Mouse (Mus musculus) forebrain, embryonic 13.5 days (tissue): ENCODE measurements around the gene Mrps6. TPM values are rescaled to one million over a fixed set of nuclear protein-coding genes. Genes with fewer than 3 reads are reported as not detected.

Source experiments
- ATAC-seq: fragments of 200-750 bp; cut with Nextera tagmentation; 2 replicates; pipeline ENCODE4 v1.8.0; 2017
- H3K27ac ChIP-seq: fragments of 300-500 bp; sonication (generic); 2 replicates; pipeline ENCODE4 v1.5.1; 2015; ENCODE audit warnings: inconsistent platforms, mild to moderate bottlenecking, moderate library complexity
- H3K27me3 ChIP-seq: fragments of 300-500 bp; sonication (generic); 2 replicates; pipeline ENCODE4 v1.6.1; 2015; ENCODE audit warnings: mild to moderate bottlenecking, inconsistent platforms
- H3K36me3 ChIP-seq: fragments of 300-500 bp; sonication (generic); 2 replicates; pipeline ENCODE4 v1.6.1; 2015; ENCODE audit warnings: mild to moderate bottlenecking, inconsistent platforms; ENCODE audit not compliant: poor library complexity, severe bottlenecking
- H3K4me1 ChIP-seq: fragments of 300-500 bp; sonication (generic); 2 replicates; pipeline ENCODE4 v1.6.1; 2015; ENCODE audit warnings: inconsistent platforms
- H3K4me2 ChIP-seq: fragments of 300-500 bp; sonication (generic); 2 replicates; pipeline ENCODE4 v1.6.1; 2015; ENCODE audit warnings: inconsistent platforms, mild to moderate bottlenecking, moderate library complexity
- H3K4me3 ChIP-seq: fragments of 300-500 bp; sonication (generic); 2 replicates; pipeline ENCODE4 v1.5.1; 2015; ENCODE audit warnings: mild to moderate bottlenecking, inconsistent platforms
- H3K9ac ChIP-seq: fragments of 300-500 bp; sonication (generic); 2 replicates; pipeline ENCODE4 v1.6.1; 2015; ENCODE audit warnings: mild to moderate bottlenecking, inconsistent platforms
- H3K9me3 ChIP-seq: fragments of 300-500 bp; sonication (generic); replicated peaks from 2 replicates; pipeline ENCODE4 v1.6.1; 2016; ENCODE audit warnings: inconsistent platforms
- WGBS: fragments of 180-500 bp; shearing (Covaris S2); methylation state at CpG from one replicate; pipeline ENCODE4 v1.1.7; 2015; 5-methylcytosine and 5-hydroxymethylcytosine counted together
- polyA plus RNA-seq: library from polyadenylated mRNA; unstranded; fragments of >200 nt; fragmentation: Nextera tagmentation; extraction: Ambion mirVana; gene quantifications from 2 replicates; pipeline ENCODE4 v1.2.1, GENCODE M21; 2015

Mrps6 gene
- polyA plus RNA-seq, 1 experiment from 2014 or later: 143 TPM

DNA sequence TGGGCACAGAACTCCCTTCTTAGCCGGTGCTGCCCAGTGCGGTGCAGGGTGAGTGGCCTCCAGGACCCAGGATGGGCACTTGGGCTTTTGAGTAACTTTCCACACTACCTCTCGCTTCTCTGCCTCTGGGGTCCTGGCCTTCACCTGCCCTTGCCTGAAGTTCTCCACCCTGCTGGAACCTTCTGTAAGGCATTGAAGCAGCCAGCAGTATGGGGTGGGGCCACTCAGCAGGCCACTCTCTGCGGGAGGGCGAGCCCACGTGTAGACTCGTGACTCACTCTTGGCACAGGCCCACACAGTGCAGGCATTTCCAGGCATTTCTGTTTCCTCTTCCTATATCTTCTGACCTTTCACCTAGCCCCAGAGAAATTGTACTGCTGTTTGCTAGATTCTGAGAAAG, 18.6 kb upstream of the Mrps6 start:
- no peaks in the 10 kb centered on the region for H3K9me3 ChIP-seq
- H3K9ac ChIP-seq: no peak overlapping the region
- WGBS: 96% methylated on average over 7 of the region's 7 CpGs
- no peak for ATAC-seq
- H3K36me3 ChIP-seq: no peaks in the 10 kb centered on the region
- no peak overlapping the region for H3K4me2 ChIP-seq
- H3K4me1 ChIP-seq: no peaks in the 10 kb centered on the region
- no peak overlapping the region for H3K4me3 ChIP-seq
- no peak overlapping the region for H3K27ac ChIP-seq
- H3K27me3 ChIP-seq: no peaks in the 10 kb centered on the region

DNA sequence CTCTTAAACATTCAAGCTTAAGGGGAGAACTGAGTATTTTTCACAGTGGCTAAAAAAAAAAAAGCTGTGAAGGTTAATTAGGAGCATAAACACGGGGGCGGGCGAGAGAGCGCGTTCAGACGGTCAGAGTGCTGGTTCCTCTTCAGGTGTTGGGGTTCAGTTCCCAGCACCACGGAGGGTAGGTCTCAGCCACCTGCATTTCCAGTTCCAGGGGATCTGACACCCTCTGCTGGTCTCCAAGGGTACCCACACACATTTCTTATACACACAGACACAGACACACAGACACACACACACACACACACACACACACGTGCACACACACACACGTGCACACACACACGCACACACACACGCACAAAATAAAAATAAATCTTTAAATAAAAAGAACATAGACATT, 18.1 kb upstream of the Mrps6 start:
- H3K27ac ChIP-seq: no peak overlapping the region
- no peak overlapping the region for H3K4me2 ChIP-seq
- H3K27me3 ChIP-seq: no peaks in the 10 kb centered on the region
- WGBS: 96% methylated on average over 11 of the region's 11 CpGs
- H3K9ac ChIP-seq: no peak overlapping the region
- H3K9me3 ChIP-seq: no peaks in the 10 kb centered on the region
- H3K36me3 ChIP-seq: no peaks in the 10 kb centered on the region
- ATAC-seq: no peak
- H3K4me3 ChIP-seq: no peak overlapping the region
- H3K4me1 ChIP-seq: no peaks in the 10 kb centered on the region

DNA sequence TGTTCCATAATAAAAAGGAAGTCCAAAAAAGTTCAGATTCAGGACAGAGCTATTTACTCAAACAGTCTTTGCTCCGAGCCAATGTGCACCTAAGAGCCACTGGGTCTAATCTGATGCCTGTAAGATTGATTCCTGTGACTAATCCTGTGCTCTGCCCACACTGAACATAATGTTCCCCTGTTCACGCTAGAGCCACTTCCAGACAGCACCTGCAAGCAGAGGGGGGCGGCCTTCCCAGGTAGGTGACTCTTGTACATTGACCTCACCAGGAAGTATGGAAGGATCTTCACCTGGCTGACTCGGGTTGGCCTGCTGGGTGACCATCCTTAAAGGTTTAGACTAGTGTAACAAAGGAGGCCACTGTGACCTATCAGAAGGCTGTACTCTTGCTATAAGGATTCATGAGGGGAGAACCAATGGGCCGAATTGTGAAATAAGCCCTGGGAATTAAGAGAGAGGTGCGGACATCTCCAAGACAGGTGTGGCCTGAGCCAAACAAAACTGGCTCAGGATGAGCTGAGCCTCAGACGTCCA, 6.2 kb upstream of the Mrps6 start:
- H3K4me3 ChIP-seq: no peak overlapping the region
- no peak for ATAC-seq
- H3K27me3 ChIP-seq: no peaks in the 10 kb centered on the region
- peaks cover 12% of the 10 kb centered on the region for H3K4me1 ChIP-seq
- H3K27ac ChIP-seq: no peak overlapping the region
- WGBS: 85% methylated on average over 7 of the region's 7 CpGs
- H3K9ac ChIP-seq: no peak overlapping the region
- H3K9me3 ChIP-seq: peaks cover 10% of the 10 kb centered on the region
- no peaks in the 10 kb centered on the region for H3K36me3 ChIP-seq
- H3K4me2 ChIP-seq: no peak overlapping the region

DNA sequence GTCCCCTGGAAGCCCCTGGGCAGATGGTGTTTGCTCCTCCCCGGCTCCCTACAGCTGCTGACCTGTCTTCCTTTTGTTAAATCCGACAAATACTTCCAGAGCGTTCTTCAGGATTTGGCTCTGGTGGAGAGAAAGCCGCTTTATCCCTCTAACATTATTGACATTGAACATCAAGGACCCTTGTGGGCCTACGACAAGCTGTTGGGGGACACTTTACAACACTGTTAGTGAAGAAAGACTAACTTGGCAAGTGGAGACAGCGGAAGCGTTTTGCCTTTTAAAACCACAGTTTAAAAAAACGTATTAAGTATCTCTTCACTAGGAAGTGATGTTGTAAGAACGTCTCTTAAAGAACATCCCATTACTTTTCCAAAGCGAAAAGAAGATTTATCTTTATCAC, 5.5 kb upstream of the Mrps6 start:
- no peak overlapping the region for H3K4me3 ChIP-seq
- no peak overlapping the region for H3K27ac ChIP-seq
- H3K36me3 ChIP-seq: no peaks in the 10 kb centered on the region
- H3K4me2 ChIP-seq: no peak overlapping the region
- H3K27me3 ChIP-seq: no peaks in the 10 kb centered on the region
- H3K9ac ChIP-seq: no peak overlapping the region
- H3K9me3 ChIP-seq: peaks cover 10% of the 10 kb centered on the region
- ATAC-seq: no peak
- H3K4me1 ChIP-seq: peaks cover 17% of the 10 kb centered on the region
- 78% methylated on average over 10 of the region's 10 CpGs for WGBS

DNA sequence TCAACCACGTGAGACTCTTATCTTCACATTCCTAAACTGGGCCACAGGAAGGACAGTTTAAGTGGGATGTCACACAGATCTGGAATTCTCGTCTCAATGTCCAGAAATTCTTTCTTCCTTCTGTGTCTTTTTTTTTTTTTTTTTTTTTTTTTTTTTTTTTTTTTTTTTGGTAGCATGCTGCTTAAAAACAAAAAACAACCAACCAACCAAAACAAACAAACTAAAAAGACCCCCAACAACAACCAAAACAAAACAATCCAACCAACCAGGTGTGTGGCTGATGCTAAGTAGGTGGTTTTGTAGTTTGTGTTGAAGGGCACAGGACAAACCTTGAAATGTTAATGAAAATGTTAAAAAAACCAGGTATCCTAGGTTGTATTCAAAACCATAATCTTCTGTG, 1.4 kb upstream of the Mrps6 start:
- H3K9me3 ChIP-seq: peaks cover 10% of the 10 kb centered on the region
- H3K36me3 ChIP-seq: peaks cover 12% of the 10 kb centered on the region
- no peak overlapping the region; the same call in 1 of the 2 replicates for H3K4me2 ChIP-seq
- no peaks in the 10 kb centered on the region for H3K27me3 ChIP-seq
- ATAC-seq: no peak
- 66% methylated on average over 2 of the region's 2 CpGs for WGBS
- no peak overlapping the region for H3K4me3 ChIP-seq
- H3K9ac ChIP-seq: no peak overlapping the region
- H3K4me1 ChIP-seq: peaks cover 29% of the 10 kb centered on the region
- H3K27ac ChIP-seq: no peak overlapping the region

DNA sequence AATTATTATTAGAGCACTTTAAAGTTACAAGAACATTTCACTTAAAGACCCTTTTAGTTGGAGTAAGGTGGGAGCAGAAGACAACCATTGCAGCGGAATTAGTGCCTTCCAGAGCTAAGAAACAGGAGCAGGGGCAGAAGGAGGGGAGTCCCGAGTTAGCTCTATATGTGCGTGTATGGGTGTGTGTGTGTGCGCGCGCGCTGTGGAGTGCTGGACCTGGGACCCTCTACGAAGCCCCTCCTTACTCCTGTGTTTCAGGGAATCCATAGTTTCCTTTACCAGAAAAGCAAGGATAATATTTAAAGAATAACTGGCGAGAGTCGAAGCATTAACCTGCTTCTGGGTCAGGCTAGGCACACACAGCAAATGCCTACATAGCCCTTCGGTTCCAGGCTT, 616 bp upstream of the Mrps6 start:
- peak overlapping the region; percentile 83 for H3K4me2 ChIP-seq
- WGBS: 3% methylated on average over 11 of the region's 11 CpGs
- H3K9me3 ChIP-seq: peaks cover 10% of the 10 kb centered on the region
- peak overlapping the region; percentile 79 for H3K27ac ChIP-seq
- H3K36me3 ChIP-seq: peaks cover 20% of the 10 kb centered on the region
- H3K9ac ChIP-seq: peak overlapping the region; percentile 84
- peak; percentile 61 for ATAC-seq
- peak overlapping the region; percentile 87 for H3K4me3 ChIP-seq
- H3K27me3 ChIP-seq: no peaks in the 10 kb centered on the region
- H3K4me1 ChIP-seq: peaks cover 29% of the 10 kb centered on the region

DNA sequence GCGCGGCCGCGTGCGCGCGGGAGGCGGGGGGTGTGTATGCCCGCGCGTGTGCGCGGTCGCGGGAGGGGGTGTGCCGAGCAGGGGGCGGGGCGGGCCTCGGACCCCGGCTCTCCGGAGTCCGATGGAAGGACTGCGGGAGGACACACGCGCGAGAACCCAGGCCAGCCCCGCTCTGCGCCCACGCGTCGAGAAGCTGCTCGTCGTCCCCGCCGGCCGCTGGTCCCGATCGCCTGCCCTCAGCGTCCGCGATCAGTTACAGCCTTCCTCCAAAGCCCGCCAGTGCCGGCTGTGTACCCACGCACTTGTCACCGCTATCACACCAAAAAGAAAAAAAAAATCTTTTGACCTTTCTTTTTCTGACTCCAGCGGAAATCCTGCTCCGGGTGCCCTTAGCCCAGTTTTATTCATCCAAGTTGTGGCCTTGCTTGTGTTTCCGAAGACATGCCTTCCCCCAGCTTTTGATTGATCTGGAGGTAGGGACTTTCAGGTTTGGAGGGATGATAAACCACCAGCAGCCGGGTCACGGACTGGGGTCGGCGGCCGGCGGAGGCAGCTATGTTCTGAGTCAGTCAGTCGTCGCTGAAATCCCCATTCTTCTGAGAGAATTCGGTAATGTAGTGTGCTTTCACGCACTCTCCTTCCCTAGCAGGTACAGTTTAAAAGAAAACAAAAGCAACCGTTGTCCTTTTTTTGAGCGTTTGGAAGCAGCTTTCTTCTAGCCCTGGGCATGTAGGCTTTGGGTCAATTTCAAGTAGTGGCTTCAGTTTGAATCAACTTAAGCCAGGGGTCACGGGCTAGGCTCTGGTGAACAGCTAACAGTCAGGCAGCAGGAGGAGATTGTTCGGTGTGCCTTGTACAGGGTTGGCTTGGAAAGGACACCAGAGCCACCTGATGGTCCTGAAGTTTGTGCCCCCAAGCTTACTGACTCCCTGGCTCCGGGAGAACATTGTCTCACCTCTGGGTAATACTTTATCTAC, 862 bp downstream of the Mrps6 start:
- 2% methylated on average over 44 of the region's 63 CpGs for WGBS
- Histone ChIP-seq H3K9me3 (peaks cover 4% of the 10 kb centered on the region; the same call in 1 of the 2 replicates), H3K9ac (peak overlapping the region; percentile 84), H3K4me3 (peak overlapping the region; percentile 87), H3K27ac (peak overlapping the region; percentile 79; the same call in 1 of the 2 replicates), H3K36me3 (peaks cover 33% of the 10 kb centered on the region), H3K4me2 (peak overlapping the region; percentile 83), H3K27me3 (no peaks in the 10 kb centered on the region), H3K4me1 (peaks cover 29% of the 10 kb centered on the region)
- ATAC-seq: peak; percentile 31

DNA sequence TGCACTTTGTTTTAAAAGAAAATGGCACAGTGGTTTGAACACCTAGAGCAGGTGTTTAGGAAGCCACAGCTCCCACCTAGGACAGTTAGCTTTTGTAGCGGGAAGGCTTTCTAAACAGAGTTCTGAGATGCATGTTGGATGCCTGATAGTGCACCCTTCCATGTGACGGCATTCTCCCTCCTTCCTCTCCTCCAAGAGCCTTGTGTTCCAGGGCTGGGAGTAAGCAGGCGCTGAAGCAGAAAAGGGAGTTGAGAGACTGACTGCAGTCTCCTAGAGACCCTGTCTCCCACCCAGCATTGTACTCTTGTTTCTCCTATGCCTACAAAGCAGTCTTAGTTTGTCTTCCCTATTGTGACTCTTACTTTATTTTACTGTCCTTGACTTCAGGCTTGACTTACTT, 2.1 kb downstream of the Mrps6 start:
- Histone ChIP-seq H3K4me1 (peaks cover 29% of the 10 kb centered on the region), H3K36me3 (peaks cover 45% of the 10 kb centered on the region), H3K4me3 (peak overlapping the region; percentile 87; the same call in 1 of the 2 replicates), H3K27ac (no peak overlapping the region), H3K4me2 (peak overlapping the region; percentile 83), H3K9me3 (no peaks in the 10 kb centered on the region), H3K9ac (peak overlapping the region; percentile 22; the same call in 1 of the 2 replicates), H3K27me3 (no peaks in the 10 kb centered on the region)
- WGBS: 75% methylated on average over 3 of the region's 3 CpGs
- no peak for ATAC-seq

DNA sequence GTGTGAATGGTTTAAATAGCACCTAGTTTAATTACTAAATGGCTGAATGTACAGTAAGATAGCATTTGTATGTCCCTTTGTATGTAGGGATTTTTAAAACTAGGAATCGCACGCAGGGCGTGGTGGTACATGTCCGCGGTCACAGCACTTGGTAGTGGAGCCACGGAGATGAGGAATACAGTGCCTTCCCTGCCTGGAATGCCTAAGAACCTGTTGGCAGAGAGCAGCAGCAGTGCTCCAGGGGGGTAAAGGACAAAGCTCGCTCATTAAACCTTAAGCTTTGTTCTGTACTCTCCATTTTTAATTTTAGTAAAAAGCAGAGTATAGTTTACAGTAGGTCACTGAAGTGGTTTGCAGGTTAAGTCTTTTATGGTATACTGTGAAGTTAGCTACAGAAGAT, 3.5 kb downstream of the Mrps6 start:
- H3K27ac ChIP-seq: no peak overlapping the region
- peaks cover 29% of the 10 kb centered on the region for H3K4me1 ChIP-seq
- H3K9ac ChIP-seq: no peak overlapping the region
- H3K27me3 ChIP-seq: no peaks in the 10 kb centered on the region
- 94% methylated on average over 7 of the region's 7 CpGs for WGBS
- peaks cover 55% of the 10 kb centered on the region for H3K36me3 ChIP-seq
- no peak for ATAC-seq
- H3K4me3 ChIP-seq: no peak overlapping the region
- no peak overlapping the region for H3K4me2 ChIP-seq
- no peaks in the 10 kb centered on the region for H3K9me3 ChIP-seq

DNA sequence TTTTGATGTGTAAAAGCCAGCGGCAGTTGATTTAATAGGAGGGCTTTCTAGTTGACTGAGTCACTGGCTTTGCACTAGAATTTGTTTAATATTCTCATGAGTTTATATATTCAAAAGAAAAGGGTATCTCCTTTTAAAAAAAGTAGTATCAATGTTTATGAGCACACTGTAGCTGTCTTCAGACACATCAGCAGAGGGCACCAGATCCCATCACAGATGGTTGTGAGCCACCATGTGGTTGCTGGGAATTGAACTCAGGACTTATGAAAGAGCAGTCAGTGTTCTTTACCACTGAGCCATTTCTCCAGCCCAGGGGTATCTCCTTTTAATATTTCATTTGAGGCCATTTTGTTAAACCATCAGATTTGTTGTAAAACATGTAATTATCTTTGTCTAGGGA, 4.8 kb downstream of the Mrps6 start:
- Histone ChIP-seq H3K4me2 (no peak overlapping the region), H3K9me3 (no peaks in the 10 kb centered on the region), H3K27me3 (no peaks in the 10 kb centered on the region), H3K36me3 (peaks cover 63% of the 10 kb centered on the region), H3K4me1 (peaks cover 24% of the 10 kb centered on the region), H3K27ac (no peak overlapping the region), H3K9ac (no peak overlapping the region), H3K4me3 (no peak overlapping the region)
- ATAC-seq: no peak
- 97% methylated on average over 1 of the region's 1 CpGs for WGBS

DNA sequence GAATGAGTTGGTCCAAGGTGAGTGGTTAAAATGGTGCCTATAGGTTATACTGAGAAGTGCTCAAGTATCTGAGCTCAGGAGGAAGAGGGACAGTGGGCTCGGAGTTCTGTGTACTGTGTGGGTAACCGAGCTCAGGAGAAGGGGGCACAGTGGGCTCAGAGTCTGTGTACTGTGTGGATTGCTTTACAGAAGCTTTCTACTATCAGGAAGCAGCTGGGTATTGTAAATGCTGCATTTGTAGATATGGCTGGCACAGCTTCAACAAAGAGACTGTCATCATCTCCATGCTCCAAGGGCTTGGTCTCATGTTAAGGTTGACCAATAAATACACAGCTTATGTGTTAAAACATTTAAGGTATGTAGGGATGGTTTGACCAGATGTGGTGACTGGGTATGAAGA, 6.7 kb downstream of the Mrps6 start:
- H3K9me3 ChIP-seq: no peaks in the 10 kb centered on the region
- 88% methylated on average over 2 of the region's 2 CpGs for WGBS
- peaks cover 15% of the 10 kb centered on the region for H3K4me1 ChIP-seq
- H3K27me3 ChIP-seq: no peaks in the 10 kb centered on the region
- H3K27ac ChIP-seq: no peak overlapping the region
- H3K4me2 ChIP-seq: no peak overlapping the region
- peaks cover 77% of the 10 kb centered on the region for H3K36me3 ChIP-seq
- ATAC-seq: no peak
- H3K4me3 ChIP-seq: no peak overlapping the region
- no peak overlapping the region for H3K9ac ChIP-seq

DNA sequence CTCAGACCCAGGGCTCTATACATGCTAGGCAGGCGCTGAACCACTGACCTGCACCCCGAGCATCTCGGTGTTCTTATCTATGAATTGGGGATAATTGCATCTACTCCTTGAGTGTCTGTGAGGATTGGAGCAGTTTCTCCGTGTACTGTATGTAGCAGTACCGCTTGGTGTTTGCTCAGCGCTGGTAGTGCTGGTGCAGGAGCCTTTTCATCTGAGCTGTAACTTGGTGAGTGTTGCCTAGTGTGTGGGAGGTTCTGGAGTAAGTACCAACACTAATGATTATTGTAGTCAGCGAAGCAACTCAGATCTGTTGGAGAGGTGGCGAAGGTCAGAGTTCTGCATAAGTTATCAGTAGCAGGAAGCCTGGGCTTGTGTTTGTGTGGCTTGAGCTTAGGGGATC, 12.3 kb downstream of the Mrps6 start:
- Histone ChIP-seq H3K27ac (no peak overlapping the region), H3K4me1 (no peaks in the 10 kb centered on the region), H3K4me3 (no peak overlapping the region), H3K4me2 (no peak overlapping the region), H3K9me3 (no peaks in the 10 kb centered on the region), H3K9ac (no peak overlapping the region), H3K36me3 (peaks cover 44% of the 10 kb centered on the region), H3K27me3 (no peaks in the 10 kb centered on the region)
- no peak for ATAC-seq
- 93% methylated on average over 8 of the region's 8 CpGs for WGBS
